Mouse (Mus musculus): ENCODE measurements around the gene Atp1a1. TPM values are rescaled to one million over a fixed set of nuclear protein-coding genes. Genes with fewer than 3 reads are reported as not detected.
A peak's percentile ranks its signal among the peaks of the same experiment; 100 is the strongest.

The Atp1a1 gene
- total and polyA plus RNA-seq, 2 experiments from 2014 or later: 66.4 to 264 TPM

- Histone ChIP-seq H3K9me3 (ENCODE audit: low read length) (no peaks in the 10 kb centered on the region), H3K4me1 (ENCODE audit: insufficient read depth, low read length) (peaks cover 7% of the 10 kb centered on the region; the same call in 1 of the 2 replicates), H3K27ac (no peak overlapping the region), H3K9ac (replicated peaks; ENCODE audit: low read length) (no peak overlapping the region), H3K27me3 (ENCODE audit: insufficient read depth, low read length) (no peaks in the 10 kb centered on the region), H3K4me2 (ENCODE audit: low read depth, low read length) (no peak overlapping the region), H3K4me3 (ENCODE audit: low read length) (no peak overlapping the region), H3K36me3 (ENCODE audit: insufficient read depth, low read length) (no peaks in the 10 kb centered on the region)
- DNase-seq (ENCODE audit: low spot score): no peak
- no peak; the same call in 1 of the 2 replicates for ATAC-seq
- WGBS: 75% methylated on average over 5 of the region's 5 CpGs
- TF ChIP-seq CTCF (IDR thresholded peaks at IDR 0.05; ENCODE audit: low read depth): no peak
These were observed 54.7 kb downstream of the Atp1a1 start for GRCm38 (mm10) chr3:101549749-101550148.

- no peaks in the 10 kb centered on the region for H3K9me3 ChIP-seq (ENCODE audit: low read length)
- H3K4me1 ChIP-seq (ENCODE audit: insufficient read depth, low read length): no peaks in the 10 kb centered on the region
- no peak overlapping the region for H3K4me3 ChIP-seq (ENCODE audit: low read length)
- no peak overlapping the region for H3K9ac ChIP-seq (replicated peaks; ENCODE audit: low read length)
- 57% methylated on average over 7 of the region's 7 CpGs for WGBS
- no peak overlapping the region for H3K27ac ChIP-seq
- H3K27me3 ChIP-seq (ENCODE audit: insufficient read depth, low read length): no peaks in the 10 kb centered on the region
- H3K36me3 ChIP-seq (ENCODE audit: insufficient read depth, low read length): no peaks in the 10 kb centered on the region
- no peak for TF ChIP-seq CTCF (IDR thresholded peaks at IDR 0.05; ENCODE audit: low read depth)
- H3K4me2 ChIP-seq (ENCODE audit: low read depth, low read length): no peak overlapping the region
- no peak for DNase-seq (ENCODE audit: low spot score)
- no peak for ATAC-seq
These were observed 60.4 kb downstream of the Atp1a1 start for GRCm38 (mm10) chr3:101544116-101544515.

GRCm38 (mm10) chr3:101541571-101541970 lies 62.9 kb downstream of the Atp1a1 start:
- Histone ChIP-seq H3K4me1 (ENCODE audit: insufficient read depth, low read length) (no peaks in the 10 kb centered on the region), H3K4me3 (ENCODE audit: low read length) (no peak overlapping the region), H3K4me2 (ENCODE audit: low read depth, low read length) (no peak overlapping the region), H3K27me3 (ENCODE audit: insufficient read depth, low read length) (no peaks in the 10 kb centered on the region), H3K9me3 (ENCODE audit: low read length) (no peaks in the 10 kb centered on the region), H3K36me3 (ENCODE audit: insufficient read depth, low read length) (no peaks in the 10 kb centered on the region), H3K9ac (replicated peaks; ENCODE audit: low read length) (no peak overlapping the region), H3K27ac (no peak overlapping the region)
- no peak for ATAC-seq
- TF ChIP-seq CTCF (IDR thresholded peaks at IDR 0.05; ENCODE audit: low read depth): no peak
- DNase-seq (ENCODE audit: low spot score): no peak
- 31% methylated on average over 6 of the region's 6 CpGs for WGBS

DNA sequence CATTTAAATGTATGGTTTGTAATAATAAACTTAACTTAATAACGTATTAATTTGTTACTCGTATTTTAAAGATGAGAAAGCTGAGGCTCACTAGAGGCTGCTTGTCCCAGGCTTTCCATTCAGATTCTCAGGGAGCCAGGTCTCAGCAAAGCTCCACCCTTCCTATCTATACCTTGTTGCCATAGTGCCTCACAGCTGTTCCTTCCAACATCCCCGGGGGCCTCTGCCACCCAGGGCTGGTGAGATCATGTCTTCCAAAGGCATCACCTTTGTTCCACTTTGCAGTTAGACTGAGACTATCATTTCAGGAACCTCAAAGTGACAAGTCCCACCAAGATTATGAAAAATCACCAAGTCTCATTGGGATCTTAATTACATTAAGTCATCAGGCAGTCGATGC lies 63.9 kb downstream of the Atp1a1 start:
- Histone ChIP-seq H3K4me3 (ENCODE audit: low read length) (no peak overlapping the region), H3K27ac (no peak overlapping the region), H3K9me3 (ENCODE audit: low read length) (no peaks in the 10 kb centered on the region), H3K9ac (replicated peaks; ENCODE audit: low read length) (no peak overlapping the region), H3K4me2 (ENCODE audit: low read depth, low read length) (no peak overlapping the region), H3K4me1 (ENCODE audit: insufficient read depth, low read length) (no peaks in the 10 kb centered on the region), H3K27me3 (ENCODE audit: insufficient read depth, low read length) (no peaks in the 10 kb centered on the region), H3K36me3 (ENCODE audit: insufficient read depth, low read length) (no peaks in the 10 kb centered on the region)
- 63% methylated on average over 4 of the region's 4 CpGs for whole genome bisulfite sequencing
- no peak for TF ChIP-seq CTCF (IDR thresholded peaks at IDR 0.05; ENCODE audit: low read depth)
- DNase-seq (ENCODE audit: low spot score) (no peak), ATAC-seq (no peak)

DNA sequence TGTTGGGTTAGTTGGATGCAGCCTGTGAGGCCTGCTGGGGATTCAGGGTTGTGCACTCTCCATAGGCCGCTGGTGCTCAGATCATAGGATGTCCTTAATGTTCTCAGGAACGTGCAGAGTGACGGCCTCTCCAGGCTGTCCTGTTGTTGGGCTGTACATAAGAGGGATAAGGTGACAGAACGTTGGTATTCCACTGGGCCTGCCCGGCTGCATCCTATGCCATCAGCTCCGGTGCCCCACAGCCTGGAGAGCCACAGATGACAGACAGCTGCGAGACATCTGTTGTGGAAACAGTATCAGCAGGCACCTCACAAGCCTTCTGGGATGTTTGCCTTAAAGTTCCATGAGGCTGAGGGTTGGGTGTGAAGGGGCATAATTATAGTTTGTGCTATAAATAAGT lies 68.2 kb downstream of the Atp1a1 start:
- no peak for TF ChIP-seq CTCF (IDR thresholded peaks at IDR 0.05; ENCODE audit: low read depth)
- H3K9ac ChIP-seq (replicated peaks; ENCODE audit: low read length): no peak overlapping the region
- H3K9me3 ChIP-seq (ENCODE audit: low read length): no peaks in the 10 kb centered on the region
- no peak overlapping the region for H3K4me2 ChIP-seq (ENCODE audit: low read depth, low read length)
- 80% methylated on average over 7 of the region's 7 CpGs for WGBS
- H3K27ac ChIP-seq: no peak overlapping the region
- no peaks in the 10 kb centered on the region for H3K27me3 ChIP-seq (ENCODE audit: insufficient read depth, low read length)
- H3K4me3 ChIP-seq (ENCODE audit: low read length): no peak overlapping the region
- no peak for DNase-seq (ENCODE audit: low spot score)
- no peak for ATAC-seq
- H3K4me1 ChIP-seq (ENCODE audit: insufficient read depth, low read length): no peaks in the 10 kb centered on the region
- H3K36me3 ChIP-seq (ENCODE audit: insufficient read depth, low read length): no peaks in the 10 kb centered on the region

DNA sequence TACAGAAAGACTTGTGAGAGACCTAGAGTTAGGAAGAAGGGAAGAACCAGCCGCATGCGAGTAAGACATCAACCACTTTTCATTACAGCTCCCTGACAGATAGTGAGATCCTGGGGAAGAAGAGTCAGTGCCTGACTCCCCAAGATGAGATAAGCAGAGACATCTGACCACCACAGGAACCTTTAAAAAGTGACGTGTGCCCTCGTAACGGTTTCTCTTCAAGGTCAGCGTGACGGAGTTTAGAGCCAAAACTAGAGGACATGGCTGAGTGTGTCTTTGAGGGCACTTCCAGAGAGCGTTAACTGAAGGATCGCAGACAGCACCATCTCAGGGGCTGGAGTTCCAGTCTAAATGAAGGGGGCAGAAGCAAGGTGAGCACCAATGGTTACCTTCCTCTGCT lies 70.2 kb downstream of the Atp1a1 start:
- H3K9ac ChIP-seq (replicated peaks; ENCODE audit: low read length): no peak overlapping the region
- no peaks in the 10 kb centered on the region for H3K9me3 ChIP-seq (ENCODE audit: low read length)
- TF ChIP-seq CTCF (IDR thresholded peaks at IDR 0.05; ENCODE audit: low read depth): no peak
- H3K27ac ChIP-seq: no peak overlapping the region
- 0 out of 2 replicates have a peak, but pooled peaks cover 2% of the 10 kb centered on the region for H3K4me1 ChIP-seq (ENCODE audit: insufficient read depth, low read length)
- no peak for DNase-seq (ENCODE audit: low spot score)
- no peak for ATAC-seq
- no peaks in the 10 kb centered on the region for H3K27me3 ChIP-seq (ENCODE audit: insufficient read depth, low read length)
- WGBS: 91% methylated on average over 9 of the region's 9 CpGs
- no peaks in the 10 kb centered on the region for H3K36me3 ChIP-seq (ENCODE audit: insufficient read depth, low read length)
- no peak overlapping the region for H3K4me3 ChIP-seq (ENCODE audit: low read length)
- no peak overlapping the region for H3K4me2 ChIP-seq (ENCODE audit: low read depth, low read length)

DNA sequence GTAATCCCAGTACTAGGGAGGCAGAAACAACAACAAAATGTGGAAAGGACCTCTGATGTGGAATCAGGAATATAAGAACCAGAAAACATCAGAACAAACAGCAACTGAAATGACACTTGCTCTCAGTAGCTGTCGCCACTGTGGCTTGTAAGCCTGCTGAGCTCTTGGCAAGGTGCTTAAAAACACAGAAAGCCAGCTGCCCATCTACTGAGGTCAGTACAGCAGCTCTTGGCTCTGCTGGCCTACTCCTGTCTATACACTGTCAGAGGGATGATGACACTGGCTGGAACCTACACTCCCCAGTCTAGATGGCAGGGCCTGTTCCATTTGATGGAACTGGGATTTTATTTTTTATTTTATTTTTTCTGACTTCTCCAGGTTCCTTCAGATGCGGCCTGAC lies 71.1 kb downstream of the Atp1a1 start:
- H3K4me1 ChIP-seq (ENCODE audit: insufficient read depth, low read length): 0 out of 2 replicates have a peak, but pooled peaks cover 8% of the 10 kb centered on the region
- ATAC-seq: peak; percentile 69
- no peak overlapping the region for H3K4me3 ChIP-seq (ENCODE audit: low read length)
- DNase-seq (ENCODE audit: low spot score): peak; percentile 77
- no peaks in the 10 kb centered on the region for H3K36me3 ChIP-seq (ENCODE audit: insufficient read depth, low read length)
- H3K9ac ChIP-seq (replicated peaks; ENCODE audit: low read length): no peak overlapping the region
- no peaks in the 10 kb centered on the region for H3K9me3 ChIP-seq (ENCODE audit: low read length)
- H3K27ac ChIP-seq: no peak overlapping the region
- no peak overlapping the region for H3K4me2 ChIP-seq (ENCODE audit: low read depth, low read length)
- no peaks in the 10 kb centered on the region for H3K27me3 ChIP-seq (ENCODE audit: insufficient read depth, low read length)
- TF ChIP-seq CTCF (IDR thresholded peaks at IDR 0.05; ENCODE audit: low read depth): no peak
- 57% methylated on average over 2 of the region's 2 CpGs for WGBS

All from hindbrain, postnatal 0 days (tissue).